Mouse (Mus musculus) E14TG2a.4 (cell line): ENCODE data around the gene Rtn3.

Experiments used
- H3K27me3 ChIP-seq: 2 replicates; pipeline ENCODE4 v1.6.1; 2014; ENCODE audit warnings: low read length, control low read depth; ENCODE audit not compliant: insufficient read depth
- H3K36me3 ChIP-seq: 2 replicates; pipeline ENCODE4 v1.6.1; 2014; ENCODE audit warnings: low read length, control low read depth; ENCODE audit not compliant: insufficient read depth
- H3K4me1 ChIP-seq: replicated peaks from 2 replicates; pipeline ENCODE4 v1.6.1; 2014; ENCODE audit warnings: low read depth, low read length, control low read depth
- H3K4me3 ChIP-seq: replicated peaks from 2 replicates; pipeline ENCODE4 v1.5.1; 2014; ENCODE audit warnings: mild to moderate bottlenecking, low read length
- H3K9me3 ChIP-seq: 2 replicates; pipeline ENCODE4 v1.6.1; 2014; ENCODE audit warnings: low read length, control low read depth
- CTCF ChIP-seq: conservative IDR thresholded peaks from 2 replicates; pipeline ENCODE4 v1.5.1; 2014; ENCODE audit warnings: low read length
- NANOG ChIP-seq: IDR thresholded peaks from 2 replicates; pipeline ENCODE4 v1.6.1; 2014; ENCODE audit warnings: borderline replicate concordance, low read length, mixed read lengths
- POU5F1 ChIP-seq: IDR thresholded peaks from 2 replicates; pipeline ENCODE4 v1.6.1; 2014; ENCODE audit warnings: low read length, borderline replicate concordance

Rtn3 gene

DNA sequence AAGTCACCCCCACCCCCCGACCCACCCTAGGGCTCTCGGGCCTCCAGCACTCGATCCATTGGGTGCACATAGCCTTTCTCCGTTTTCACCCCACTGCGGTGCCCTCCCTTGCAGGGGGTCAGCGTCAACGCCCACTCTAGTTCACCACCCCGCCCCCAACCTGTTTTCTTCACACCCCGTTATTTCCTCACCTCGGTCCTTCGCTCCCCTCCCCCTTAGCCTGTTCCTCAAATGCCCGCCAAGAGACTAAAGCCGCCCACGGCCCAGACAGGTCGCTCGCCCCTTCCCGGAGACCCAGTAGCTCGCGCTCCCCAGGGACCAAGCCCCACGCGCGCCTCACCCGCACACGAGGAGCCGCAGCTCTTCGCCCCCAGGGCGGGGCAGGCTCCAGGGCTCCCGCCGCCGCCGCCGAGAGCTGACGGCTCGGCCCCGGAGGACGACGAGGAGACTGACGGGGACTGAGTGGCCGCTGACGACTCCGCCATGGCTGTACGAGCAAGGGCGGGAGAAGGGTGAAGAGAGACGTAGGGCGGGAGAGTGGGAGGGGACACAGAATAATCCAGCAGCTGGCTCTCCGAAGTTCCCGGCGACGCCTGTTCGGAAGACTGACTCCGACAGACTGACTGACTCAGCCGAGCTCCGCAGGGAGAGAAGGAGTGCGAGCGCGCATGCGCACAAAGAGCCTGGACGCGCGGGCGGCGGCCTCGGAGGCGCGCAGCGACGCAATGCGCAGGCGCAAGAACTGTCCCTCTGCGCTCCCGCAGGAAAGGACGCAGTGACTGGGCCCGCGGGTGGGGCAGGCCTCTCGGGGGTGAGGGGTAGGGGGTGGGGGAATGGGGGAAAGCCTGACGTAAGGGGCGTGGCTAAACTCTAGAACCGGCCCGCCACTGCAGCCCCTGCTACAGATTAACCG, at the start of gene Rtn3:
Gene Rtn3 (minus strand): TSS at position 683 of the 913 bp plus-strand sequence.
- H3K4me3 ChIP-seq = peak within 1 kb of the TSS; percentile 100
- peaks cover 21% of the 10 kb centered on the region for H3K36me3 ChIP-seq
- peaks cover 31% of the 10 kb centered on the region for H3K4me1 ChIP-seq
- H3K27me3 ChIP-seq = no peaks in the 10 kb centered on the region
- H3K9me3 ChIP-seq = no peaks in the 10 kb centered on the region
- TF ChIP-seq CTCF = no peak
- TF ChIP-seq POU5F1 = no peak
- no peak for TF ChIP-seq NANOG

DNA sequence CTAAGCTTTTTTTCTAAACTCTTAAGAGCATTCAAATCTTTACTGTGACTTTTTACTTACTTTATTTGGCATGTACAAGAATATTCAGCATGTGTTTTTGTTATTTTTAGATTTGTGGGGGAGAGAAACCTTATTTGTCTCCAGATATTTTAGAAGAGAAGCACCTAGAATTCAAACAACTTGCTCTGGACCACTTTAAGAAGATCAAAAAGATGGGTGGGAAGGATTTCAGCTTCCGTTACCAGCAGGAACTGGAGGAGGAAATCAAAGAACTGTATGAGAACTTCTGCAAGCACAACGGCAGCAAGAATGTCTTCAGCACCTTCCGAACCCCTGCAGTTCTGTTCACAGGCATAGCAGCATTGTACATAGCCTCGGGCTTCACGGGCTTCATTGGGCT, 48.8 kb upstream of the Rtn3 start:
- TF ChIP-seq NANOG (no peak), CTCF (no peak), POU5F1 (no peak)
- Histone ChIP-seq H3K4me1 (no peaks in the 10 kb centered on the region; the same call in 1 of the 2 replicates), H3K4me3 (no peak overlapping the region), H3K9me3 (no peaks in the 10 kb centered on the region), H3K27me3 (no peaks in the 10 kb centered on the region), H3K36me3 (peaks cover 82% of the 10 kb centered on the region)

DNA sequence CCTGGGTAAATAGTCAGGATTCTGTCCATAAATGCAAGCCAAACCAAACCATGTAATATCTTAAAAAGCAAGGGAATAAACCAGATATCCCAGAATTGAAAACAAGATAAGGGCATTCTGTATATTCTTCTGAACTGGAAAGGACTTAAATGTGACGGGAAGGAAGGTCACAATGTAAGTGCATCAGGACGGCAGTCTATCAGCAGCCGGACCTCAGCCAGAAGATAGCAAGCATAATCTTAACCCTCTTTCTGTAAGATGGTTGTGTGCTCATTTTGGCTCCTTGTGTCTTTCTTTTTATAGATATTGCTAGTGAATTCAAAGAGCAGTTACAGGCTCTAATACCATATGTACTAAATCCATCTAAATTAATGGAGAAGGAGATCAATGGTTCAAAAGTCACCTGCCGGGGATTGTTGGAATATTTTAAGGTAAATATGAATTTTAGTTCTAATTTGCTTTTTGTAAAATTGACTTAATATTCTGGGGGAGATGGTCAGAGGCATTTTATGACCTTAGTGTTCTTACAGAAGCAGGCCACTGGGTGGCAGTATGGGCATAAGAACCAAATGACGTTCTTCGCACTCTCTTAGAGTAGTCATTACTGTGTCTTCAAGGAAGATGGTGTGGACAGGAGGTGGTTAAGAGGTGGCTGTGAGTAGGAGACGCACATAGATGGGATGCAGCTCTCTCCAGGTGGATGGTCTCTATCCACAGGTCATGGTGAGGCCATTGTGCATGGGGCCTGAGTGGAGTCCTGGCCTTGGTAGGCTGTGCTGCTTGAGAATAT, 45.8 kb upstream of the Rtn3 start:
- Histone ChIP-seq H3K9me3 (no peaks in the 10 kb centered on the region), H3K27me3 (no peaks in the 10 kb centered on the region)
- no peak for TF ChIP-seq NANOG
- TF ChIP-seq CTCF = peak; percentile 67
- no peak for TF ChIP-seq POU5F1

GRCm38 (mm10) chr19:7524879-7525278, 41.8 kb upstream of the Rtn3 start:
- H3K4me3 ChIP-seq = no peak overlapping the region
- no peaks in the 10 kb centered on the region for H3K4me1 ChIP-seq
- no peaks in the 10 kb centered on the region for H3K9me3 ChIP-seq
- H3K27me3 ChIP-seq = no peaks in the 10 kb centered on the region
- no peak for TF ChIP-seq NANOG
- peaks cover 84% of the 10 kb centered on the region for H3K36me3 ChIP-seq

More for the DNA sequence above, 45.8 kb upstream of the Rtn3 start:
- no peak overlapping the region for H3K4me3 ChIP-seq
- H3K4me1 ChIP-seq = no peaks in the 10 kb centered on the region; the same call in 1 of the 2 replicates
- H3K36me3 ChIP-seq = peaks cover 88% of the 10 kb centered on the region

DNA sequence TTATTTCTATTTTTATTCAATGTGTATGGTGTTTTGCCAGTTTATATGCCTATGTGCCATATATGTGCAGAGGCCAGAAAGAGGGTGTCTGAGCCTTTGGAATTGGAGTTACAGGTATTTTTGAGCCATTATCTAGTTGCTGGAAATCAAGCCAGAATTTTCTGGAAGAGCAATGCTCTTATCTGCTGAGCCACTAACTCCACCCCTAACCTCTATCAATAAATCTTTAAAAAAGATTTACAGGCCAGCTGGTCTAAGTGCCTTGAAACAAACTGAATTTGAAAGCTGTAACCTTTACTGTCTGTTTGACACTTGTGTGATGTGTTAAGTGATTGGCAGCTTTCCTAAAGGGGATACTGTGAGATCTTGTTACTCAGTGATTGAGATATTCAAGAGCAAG, 40.7 kb upstream of the Rtn3 start:
- Histone ChIP-seq H3K4me1 (no peaks in the 10 kb centered on the region; the same call in 1 of the 2 replicates), H3K36me3 (peaks cover 84% of the 10 kb centered on the region), H3K9me3 (no peaks in the 10 kb centered on the region), H3K27me3 (no peaks in the 10 kb centered on the region), H3K4me3 (no peak overlapping the region)
- no peak for TF ChIP-seq NANOG
- TF ChIP-seq POU5F1 = no peak
- TF ChIP-seq CTCF = no peak

GRCm38 (mm10) chr19:7523292-7523691, 40.2 kb upstream of the Rtn3 start:
- no peak for TF ChIP-seq POU5F1
- peak; percentile 32 for TF ChIP-seq CTCF
- Histone ChIP-seq H3K4me3 (no peak overlapping the region), H3K27me3 (no peaks in the 10 kb centered on the region)

GRCm38 (mm10) chr19:7522856-7523255, 39.8 kb upstream of the Rtn3 start:
- Histone ChIP-seq H3K4me1 (peaks cover 7% of the 10 kb centered on the region; the same call in 1 of the 2 replicates), H3K4me3 (no peak overlapping the region), H3K27me3 (no peaks in the 10 kb centered on the region), H3K36me3 (peaks cover 83% of the 10 kb centered on the region), H3K9me3 (no peaks in the 10 kb centered on the region)
- no peak for TF ChIP-seq POU5F1
- TF ChIP-seq CTCF = no peak
- TF ChIP-seq NANOG = no peak

More at GRCm38 (mm10) chr19:7523292-7523691, 40.2 kb upstream of the Rtn3 start:
- peaks cover 5% of the 10 kb centered on the region; the same call in 1 of the 2 replicates for H3K4me1 ChIP-seq
- no peaks in the 10 kb centered on the region for H3K9me3 ChIP-seq
- H3K36me3 ChIP-seq = peaks cover 84% of the 10 kb centered on the region

DNA sequence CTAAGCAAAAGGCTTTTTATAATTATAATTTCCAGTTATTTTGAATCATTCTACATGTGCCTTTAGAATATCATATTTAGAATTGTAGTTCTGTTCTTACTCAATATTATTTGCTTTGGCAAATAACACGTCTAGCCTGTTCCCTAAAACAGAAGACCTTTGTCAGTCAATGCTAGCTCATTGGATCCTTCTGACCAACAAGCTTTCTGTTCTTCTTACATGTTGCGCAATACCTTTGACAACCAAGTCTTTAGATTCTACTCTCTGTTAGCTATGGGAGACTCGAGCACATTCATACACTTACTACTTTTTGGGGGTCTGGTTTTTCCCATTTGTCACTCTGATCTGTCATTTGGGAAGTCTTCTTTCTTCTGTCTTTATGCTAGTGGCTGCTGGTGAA, 38.5 kb upstream of the Rtn3 start:
- TF ChIP-seq POU5F1 (no peak), CTCF (no peak), NANOG (no peak)
- no peak overlapping the region for H3K4me3 ChIP-seq
- H3K9me3 ChIP-seq = no peaks in the 10 kb centered on the region
- H3K27me3 ChIP-seq = no peaks in the 10 kb centered on the region
- H3K4me1 ChIP-seq = peaks cover 15% of the 10 kb centered on the region
- peaks cover 79% of the 10 kb centered on the region for H3K36me3 ChIP-seq
